In genomic region chr14:72982981-72983436, GRCm38 (mm10) we compare ENCODE assay signal across 8 mouse cellular contexts.
DNase-seq lines count a peak whose midpoint lies in the region; ATAC-seq and TF ChIP-seq lines count a peak whose summit lies in the region.

No protein-coding gene starts in this region.

- H3K4me1 ChIP-seq in hindbrain, embryonic 12.5 days, result peaks cover 6% of the 10 kb centered on the region; the same call in 1 of the 2 replicates
- 0 out of 2 replicates have a peak, but pooled peaks cover 2% of the 10 kb centered on the region for H3K4me1 ChIP-seq in midbrain, embryonic 14.5 days (ENCODE audit: control insufficient read depth, insufficient read depth, low read length)
- peaks cover 3% of the 10 kb centered on the region for H3K4me1 ChIP-seq in thymus, adult 2 months (replicated peaks; ENCODE audit: control insufficient read depth, insufficient read depth, low read length)

- no peak for TF ChIP-seq POLR2A in thymus, adult 2 months (IDR thresholded peaks at IDR 0.05; ENCODE audit: control insufficient read depth, extremely low read depth, insufficient read depth, low read length, poor library complexity)

- no peaks in the 10 kb centered on the region for H3K9me3 ChIP-seq in hindbrain, embryonic 12.5 days (replicated peaks)
- no peaks in the 10 kb centered on the region for H3K9me3 ChIP-seq in midbrain, embryonic 14.5 days (ENCODE audit: control insufficient read depth, low read length)

- H3K9ac ChIP-seq in hindbrain, embryonic 12.5 days, result no peak overlapping the region
- H3K9ac ChIP-seq in midbrain, embryonic 14.5 days (replicated peaks; ENCODE audit: low read length), result peak overlapping the region; percentile 27

- WGBS in hindbrain, embryonic 12.5 days, result 55% methylated on average over 12 of the region's 12 CpGs
- 59% methylated on average over 12 of the region's 12 CpGs for WGBS in midbrain, embryonic 14.5 days
- 89% methylated on average over 12 of the region's 12 CpGs for WGBS in thymus, adult 2 months

- H3K4me3 ChIP-seq in gastrocnemius, adult 2 months, result peak overlapping the region; percentile 70
- no peak overlapping the region for H3K4me3 ChIP-seq in hindbrain, embryonic 12.5 days
- H3K4me3 ChIP-seq in midbrain, embryonic 14.5 days (replicated peaks; ENCODE audit: low read depth, low read length), result peak overlapping the region; percentile 12; the same call in 1 of the 2 replicates
- no peak overlapping the region for H3K4me3 ChIP-seq in thymus, adult 2 months (ENCODE audit: control insufficient read depth, insufficient read depth, low read length)

- no peak for TF ChIP-seq CTCF in gastrocnemius, adult 2 months (IDR thresholded peaks at IDR 0.05)
- TF ChIP-seq CTCF in thymus, adult 2 months (IDR thresholded peaks at IDR 0.05; ENCODE audit: borderline replicate concordance, control insufficient read depth, extremely low read depth, insufficient read depth, low read length, poor library complexity), result no peak

- peak; percentile 67 for ATAC-seq in hindbrain, embryonic 12.5 days (ENCODE audit: low FRiP score)
- ATAC-seq in midbrain, embryonic 14.5 days (ENCODE audit: low FRiP score, low TSS enrichment), result peak; percentile 21; the same call in 1 of the 2 replicates

- H3K36me3 ChIP-seq in hindbrain, embryonic 12.5 days, result no peaks in the 10 kb centered on the region
- H3K36me3 ChIP-seq in midbrain, embryonic 14.5 days (ENCODE audit: control insufficient read depth, insufficient read depth, low read length), result no peaks in the 10 kb centered on the region
- H3K36me3 ChIP-seq in thymus, adult 2 months (ENCODE audit: control insufficient read depth, insufficient read depth, low read length), result no peaks in the 10 kb centered on the region

- DNase-seq in gastrocnemius, adult 2 months, result peak; percentile 27
- no peak for DNase-seq in gastrocnemius, adult 8-10 months (ENCODE audit: low spot score in 2 of 2)
- peak; percentile 22 for DNase-seq in right cerebral cortex, postnatal 25 days
- no peak for DNase-seq in right cerebral cortex, postnatal 14 days
- peak; percentile 34 for DNase-seq in midbrain, embryonic 14.5 days
- DNase-seq in thymus, postnatal 25 days, result no peak
- no peak for DNase-seq in thymus, adult 2 months

- no peaks in the 10 kb centered on the region for H3K27me3 ChIP-seq in hindbrain, embryonic 12.5 days
- no peaks in the 10 kb centered on the region for H3K27me3 ChIP-seq in midbrain, embryonic 14.5 days (ENCODE audit: control insufficient read depth, insufficient read depth, low read length)
- H3K27me3 ChIP-seq in thymus, adult 2 months (ENCODE audit: control insufficient read depth, insufficient read depth, low read length), result no peaks in the 10 kb centered on the region

- peak overlapping the region; percentile 43 for H3K4me2 ChIP-seq in hindbrain, embryonic 12.5 days (replicated peaks)
- H3K4me2 ChIP-seq in midbrain, embryonic 14.5 days (ENCODE audit: low read length), result peak overlapping the region; percentile 49

- intact Hi-C loops in gastrocnemius, adult 2 months (cut with DNase I), result loop anchor here (10.0 kb wide), 1 partner anchor 408 kb away; no protein-coding TSS in a partner anchor

- H3K27ac ChIP-seq in gastrocnemius, adult 2 months, result peak overlapping the region; percentile 70
- no peak overlapping the region for H3K27ac ChIP-seq in hindbrain, embryonic 12.5 days
- H3K27ac ChIP-seq in midbrain, embryonic 14.5 days (replicated peaks; ENCODE audit: low read depth, low read length), result peak overlapping the region; percentile 57
- H3K27ac ChIP-seq in thymus, adult 2 months (ENCODE audit: control insufficient read depth, insufficient read depth, low read length), result no peak overlapping the region

Comparison
In these comparisons a context has a peak if more than half of its experiments do, and no peak if none do; other contexts are left out.
1. DNase-seq: peak in gastrocnemius, adult 2 months (single experiment), right cerebral cortex, postnatal 25 days (single experiment) and midbrain, embryonic 14.5 days (single experiment); none in gastrocnemius, adult 8-10 months (0 of 2), right cerebral cortex, postnatal 14 days (single experiment), thymus, postnatal 25 days (single experiment) and thymus, adult 2 months (single experiment).
2. H3K27ac ChIP-seq: peak in gastrocnemius, adult 2 months (single experiment) and midbrain, embryonic 14.5 days (single experiment); none in hindbrain, embryonic 12.5 days (single experiment) and thymus, adult 2 months (single experiment).
3. H3K4me3 ChIP-seq: peak in gastrocnemius, adult 2 months (single experiment) and midbrain, embryonic 14.5 days (single experiment); none in hindbrain, embryonic 12.5 days (single experiment) and thymus, adult 2 months (single experiment).